Mouse (Mus musculus) stomach, postnatal 0 days (tissue): ENCODE measurements at regions not wholly inside any gene's neighbourhood (a gene's known extent, or its start where the extent isn't known, plus 50 kb on each side); places are given as distances from the start of the nearest gene placed in this dataset.

ENCODE experiments used
- CTCF ChIP-seq: IDR thresholded peaks from 2 replicates; pipeline ENCODE4 v1.5.1; 2016; ENCODE audit warnings: antibody characterized with exemption, low read depth, mild to moderate bottlenecking, moderate library complexity
- EP300 ChIP-seq: optimal IDR thresholded peaks from 2 replicates; pipeline ENCODE3; 2016; ENCODE audit warnings: antibody characterized with exemption

DNA sequence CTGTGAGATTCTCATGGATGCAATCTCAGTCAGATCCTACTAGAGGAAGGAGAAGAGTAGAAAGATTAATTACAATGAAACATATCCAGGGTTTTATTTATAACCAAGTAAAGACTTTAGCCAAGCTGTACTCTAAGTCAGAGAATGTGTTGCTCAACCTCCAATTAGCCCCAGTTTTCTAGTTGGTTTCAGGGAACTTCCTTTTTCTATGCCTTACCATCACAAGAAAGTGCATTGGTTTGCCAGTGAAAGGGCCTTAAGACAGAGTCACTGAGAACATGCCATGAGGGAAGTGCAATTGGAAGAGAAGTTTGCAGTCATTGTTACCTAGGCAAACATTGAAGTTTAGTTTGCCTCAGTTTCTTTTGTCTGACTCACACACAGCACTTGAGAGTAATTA, 229.8 kb upstream of the B430305J03Rik start:
- TF ChIP-seq EP300 (no peak), CTCF (no peak)
